Mouse (Mus musculus) MEL (cell line): Measurements from ENCODE around the gene Tsc2. TPM values are rescaled to one million over a fixed set of nuclear protein-coding genes. Genes with fewer than 3 reads are reported as not detected.

Source experiments
- DNase-seq: peaks from one replicate; pipeline ENCODE4 v3.0.0; 2011; ENCODE audit warnings: low read depth, low spot score
- H3K27ac ChIP-seq: 2 replicates; pipeline ENCODE4 v1.5.1; 2012; ENCODE audit warnings: low read depth, mild to moderate bottlenecking, control low read depth, low read length, moderate library complexity; ENCODE audit not compliant: control insufficient read depth
- H3K27me3 ChIP-seq, 2 experiments: fragments of 150-350 bp in 1 of 2; sonication (generic) in 1 of 2; 2 replicates each; pipeline ENCODE4 v1.6.1; 2012; ENCODE audit warnings: low read length in 2 of 2, mild to moderate bottlenecking in 2 of 2, improper control_type of control experiment in 1 of 2, moderate library complexity in 1 of 2; ENCODE audit not compliant: insufficient read depth in 2 of 2, control insufficient read depth in 1 of 2
- H3K36me3 ChIP-seq, 2 experiments: 2 replicates each; pipeline ENCODE4 v1.6.1; 2012 to 2014; ENCODE audit warnings: low read length in 2 of 2, improper control_type of control experiment in 1 of 2, inconsistent platforms in 1 of 2, mild to moderate bottlenecking in 1 of 2; ENCODE audit not compliant: insufficient read depth in 2 of 2, control insufficient read depth in 1 of 2
- H3K4me1 ChIP-seq, 2 experiments: fragments of 150-350 bp in 1 of 2; sonication (generic) in 1 of 2; 2 replicates each; pipeline ENCODE4 v1.6.1; 2012; ENCODE audit warnings: low read length in 2 of 2, improper control_type of control experiment in 1 of 2, mild to moderate bottlenecking in 1 of 2; ENCODE audit not compliant: insufficient read depth in 2 of 2, control insufficient read depth in 1 of 2
- H3K4me3 ChIP-seq, 2 experiments: fragments of 150-350 bp in 1 of 2; sonication (generic) in 1 of 2; 2 replicates each; pipeline ENCODE4 v1.5.1; 2012; ENCODE audit warnings: low read depth in 2 of 2, low read length in 2 of 2, mild to moderate bottlenecking in 2 of 2, moderate library complexity in 2 of 2, control low read depth in 1 of 2, improper control_type of control experiment in 1 of 2; ENCODE audit not compliant: control insufficient read depth in 1 of 2, insufficient read depth in 1 of 2
- H3K79me2 ChIP-seq: 2 replicates; pipeline ENCODE4 v1.6.1; 2012; ENCODE audit warnings: mild to moderate bottlenecking, low read length, moderate library complexity; ENCODE audit not compliant: control insufficient read depth, poor library complexity, insufficient read depth
- H3K9ac ChIP-seq: 2 replicates; pipeline ENCODE4 v1.6.1; 2012; ENCODE audit warnings: low read depth, mild to moderate bottlenecking, control low read depth, low read length, moderate library complexity; ENCODE audit not compliant: control insufficient read depth, poor library complexity, severe bottlenecking
- H3K9me3 ChIP-seq: fragments of 150-350 bp; sonication (generic); replicated peaks from 2 replicates; pipeline ENCODE4 v1.6.1; 2012; ENCODE audit warnings: mild to moderate bottlenecking, low read length, improper control_type of control experiment, moderate library complexity; ENCODE audit not compliant: insufficient read depth
- CHD1 ChIP-seq: IDR thresholded peaks from 2 replicates; pipeline ENCODE4 v1.6.1; 2012; ENCODE audit warnings: low read depth, mild to moderate bottlenecking, inconsistent platforms, low read length, improper control_type of control experiment
- GATA1 ChIP-seq: IDR thresholded peaks from 2 replicates; pipeline ENCODE4 v1.6.1; 2011; ENCODE audit warnings: low read depth, low read length, improper control_type of control experiment
- MAX ChIP-seq: IDR thresholded peaks from 2 replicates; pipeline ENCODE4 v1.6.1; 2011; ENCODE audit warnings: low read length, improper control_type of control experiment
- MXI1 ChIP-seq: IDR thresholded peaks from 2 replicates; pipeline ENCODE4 v1.6.1; 2011; ENCODE audit warnings: mild to moderate bottlenecking, low read depth, low read length, improper control_type of control experiment
- NRF1 ChIP-seq: IDR thresholded peaks from 2 replicates; pipeline ENCODE4 v1.6.1; 2014; ENCODE audit warnings: low read depth, mild to moderate bottlenecking, inconsistent platforms, low read length, improper control_type of control experiment, moderate library complexity; ENCODE audit not compliant: poor library complexity, insufficient read depth, severe bottlenecking
- POLR2A ChIP-seq, 2 experiments: IDR thresholded peaks; 2 replicates each; pipeline ENCODE4 v1.6.1; 2011 to 2012; ENCODE audit warnings: low read length in 2 of 2, mild to moderate bottlenecking in 2 of 2, control low read depth in 1 of 2, improper control_type of control experiment in 1 of 2, low read depth in 1 of 2, moderate library complexity in 1 of 2; ENCODE audit not compliant: control insufficient read depth in 1 of 2, insufficient read depth in 1 of 2, poor library complexity in 1 of 2
- SIN3A ChIP-seq: IDR thresholded peaks from 2 replicates; pipeline ENCODE4 v1.6.1; 2012; ENCODE audit warnings: low read length, improper control_type of control experiment, inconsistent platforms
- TBP ChIP-seq: IDR thresholded peaks from 2 replicates; pipeline ENCODE4 v1.8.0; 2011; ENCODE audit warnings: low read depth, low read length, improper control_type of control experiment
- UBTF ChIP-seq: IDR thresholded peaks from 2 replicates; pipeline ENCODE4 v1.6.1; 2012; ENCODE audit warnings: low read depth, mild to moderate bottlenecking, inconsistent platforms, low read length, improper control_type of control experiment, moderate library complexity, borderline replicate concordance; ENCODE audit not compliant: insufficient read depth
- USF2 ChIP-seq, 2 experiments: IDR thresholded peaks; 2 replicates each; pipeline ENCODE4 v1.6.1; 2011 to 2012; ENCODE audit warnings: improper control_type of control experiment in 2 of 2, low read length in 2 of 2, borderline replicate concordance in 1 of 2, inconsistent platforms in 1 of 2, low read depth in 1 of 2, mild to moderate bottlenecking in 1 of 2; ENCODE audit not compliant: insufficient read depth in 1 of 2
- polyA plus RNA-seq, 2 experiments: library from polyadenylated mRNA; stranded (reverse) in 1 of 2; unstranded in 1 of 2; fragments of >175 nt in 1 of 2; fragments of >200 nt in 1 of 2; gene quantifications; 2 replicates each; pipeline versions ENCODE4 v1.2.1 to v1.2.4; 2012; ENCODE audit warnings: low replicate concordance in 2 of 2, low read depth in 1 of 2; ENCODE audit not compliant: insufficient read length in 2 of 2, insufficient read depth in 1 of 2, missing spikeins in 1 of 2
- total RNA-seq: library from RNA; depleted of rRNA; stranded (reverse); fragments of 300-350 nt; gene quantifications from 2 replicates; pipeline ENCODE4 v1.2.3, GENCODE M21; 2012

Tsc2 gene
- total and polyA plus RNA-seq, 3 experiments: 48.8 to 99.2 TPM; not detected in 1

DNA sequence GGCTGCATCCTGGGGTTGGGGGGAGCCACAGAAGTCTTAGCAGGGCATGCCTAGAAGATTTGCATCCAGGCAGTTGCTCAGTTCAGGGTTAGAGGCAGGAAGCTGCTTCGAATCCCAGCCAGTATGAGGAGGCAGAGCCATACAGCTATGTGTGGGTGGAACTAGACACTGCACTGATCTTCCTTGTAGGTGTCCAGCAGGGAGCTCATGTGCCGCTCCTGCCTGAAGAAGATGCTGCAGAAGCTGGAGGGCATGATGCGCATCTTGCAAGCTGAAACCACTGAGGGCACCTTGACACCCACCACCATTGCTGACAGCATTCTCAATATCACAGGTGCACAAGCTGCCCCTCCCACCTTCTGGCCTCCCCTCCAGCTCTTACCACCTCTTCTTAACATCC is 52.9 kb downstream of the Tsc2 start:
- Histone ChIP-seq H3K9me3 (no peaks in the 10 kb centered on the region), H3K27me3 (no peaks in the 10 kb centered on the region), H3K27ac (no peak overlapping the region), H3K4me3 (no peak overlapping the region), H3K9ac (no peak overlapping the region), H3K79me2 (no peaks in the 10 kb centered on the region), H3K36me3 (peaks cover 0 to 2% of the 10 kb centered on the region in 2 experiments; a peak in 1 of 4 replicates), H3K4me1 (no peaks in the 10 kb centered on the region)
- DNase-seq: no peak
- TF ChIP-seq SIN3A (no peak), MXI1 (no peak), USF2 (IDR thresholded peaks at IDR 0.05; ENCODE audit: borderline replicate concordance in 1 of 2, insufficient read depth in 1 of 2, low read depth in 1 of 2, low read length in 2 of 2) (no peak), GATA1 (no peak)

DNA sequence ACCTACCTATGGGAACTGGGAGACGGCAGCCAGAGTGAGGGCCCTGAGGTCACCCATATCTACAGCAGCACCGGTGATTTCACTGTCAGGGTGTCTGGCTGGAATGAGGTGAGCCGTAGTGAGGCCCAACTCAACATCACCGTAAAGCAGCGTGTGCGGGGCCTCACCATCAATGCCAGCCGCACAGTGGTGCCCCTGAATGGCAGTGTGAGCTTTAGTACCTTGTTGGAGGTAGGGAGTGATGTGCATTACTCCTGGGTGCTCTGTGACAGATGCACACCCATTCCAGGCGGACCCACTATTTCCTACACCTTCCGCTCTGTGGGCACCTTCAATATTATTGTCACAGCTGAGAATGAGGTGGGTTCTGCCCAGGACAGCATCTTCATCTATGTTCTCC is 58.6 kb downstream of the Tsc2 start:
- H3K27me3 ChIP-seq: no peaks in the 10 kb centered on the region
- H3K79me2 ChIP-seq: no peaks in the 10 kb centered on the region
- no peak for DNase-seq
- no peaks in the 10 kb centered on the region for H3K9me3 ChIP-seq
- H3K9ac ChIP-seq: no peak overlapping the region
- H3K4me1 ChIP-seq: no peaks in the 10 kb centered on the region
- TF ChIP-seq MAX: no peak
- no peaks in the 10 kb centered on the region; a peak in 1 of 4 replicates for H3K36me3 ChIP-seq
- H3K27ac ChIP-seq: no peak overlapping the region
- no peak overlapping the region for H3K4me3 ChIP-seq

DNA sequence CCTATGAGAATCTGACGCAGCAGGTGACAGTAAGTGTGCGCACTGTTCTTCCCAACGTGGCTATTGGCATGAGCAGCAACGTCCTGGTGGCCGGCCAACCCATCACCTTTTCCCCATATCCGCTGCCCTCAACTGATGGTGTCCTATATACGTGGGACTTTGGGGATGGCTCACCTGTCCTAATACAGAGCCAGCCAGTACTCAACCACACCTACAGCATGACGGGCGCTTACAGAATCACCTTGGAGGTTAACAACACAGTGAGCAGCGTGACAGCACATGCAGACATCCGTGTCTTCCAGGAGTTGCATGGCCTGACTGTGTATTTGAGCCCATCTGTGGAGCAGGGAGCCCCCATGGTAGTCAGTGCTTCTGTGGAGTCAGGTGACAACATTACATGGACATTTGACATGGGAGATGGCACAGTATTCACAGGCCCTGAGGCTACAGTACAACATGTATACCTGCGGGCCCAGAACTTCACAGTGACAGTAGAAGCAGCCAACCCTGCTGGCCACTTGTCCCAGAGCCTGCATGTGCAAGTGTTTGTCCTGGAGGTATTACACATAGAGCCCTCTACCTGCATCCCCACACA is 59.7 kb downstream of the Tsc2 start:
- H3K4me3 ChIP-seq: no peak overlapping the region
- no peak for DNase-seq
- no peak overlapping the region for H3K9ac ChIP-seq
- H3K27me3 ChIP-seq: no peaks in the 10 kb centered on the region
- no peaks in the 10 kb centered on the region for H3K79me2 ChIP-seq
- peaks cover 0 to 2% of the 10 kb centered on the region in 2 experiments; a peak in 2 of 4 replicates for H3K36me3 ChIP-seq
- peaks cover 0 to 2% of the 10 kb centered on the region in 2 experiments; a peak in 3 of 4 replicates for H3K4me1 ChIP-seq
- H3K27ac ChIP-seq: no peak overlapping the region
- TF ChIP-seq POLR2A (IDR thresholded peaks at IDR 0.05; ENCODE audit: control insufficient read depth in 1 of 2, insufficient read depth in 1 of 2, low read depth in 1 of 2, low read length in 2 of 2, poor library complexity in 1 of 2) (0 out of 4 replicates have a peak, but pooled peaks of 1 of the 2 experiments have one; percentile 21), CHD1 (no peak)
- TF ChIP-seq, all 39 proteins: peak for 1
- H3K9me3 ChIP-seq: no peaks in the 10 kb centered on the region

GRCm38 (mm10) chr17:24569837-24570236 is 62.6 kb downstream of the Tsc2 start:
- Histone ChIP-seq H3K27me3 (no peaks in the 10 kb centered on the region), H3K27ac (no peak overlapping the region), H3K9me3 (no peaks in the 10 kb centered on the region), H3K36me3 (peaks cover 0 to 11% of the 10 kb centered on the region in 2 experiments; a peak in 3 of 4 replicates), H3K79me2 (no peaks in the 10 kb centered on the region), H3K9ac (no peak overlapping the region), H3K4me3 (no peak overlapping the region), H3K4me1 (peaks cover 12 to 13% of the 10 kb centered on the region in 2 experiments)
- TF ChIP-seq TBP: no peak
- no peak for TF ChIP-seq POLR2A (IDR thresholded peaks at IDR 0.05; ENCODE audit: control insufficient read depth in 1 of 2, insufficient read depth in 1 of 2, low read depth in 1 of 2, low read length in 2 of 2, poor library complexity in 1 of 2)
- no peak for TF ChIP-seq UBTF
- TF ChIP-seq NRF1: no peak
- no peak for DNase-seq
